Mouse (Mus musculus) ES-E14 (cell line): ENCODE measurements around the gene Sgta. TPM values are rescaled to one million over a fixed set of nuclear protein-coding genes. Genes with fewer than 3 reads are reported as not detected.

Experiments
- DNase-seq: peaks from one replicate; pipeline ENCODE4 v3.0.0-alpha.2; 2013; ENCODE audit warnings: low read depth, low spot score
- H3K27ac ChIP-seq: 2 replicates; pipeline ENCODE4 v1.5.1; 2012; ENCODE audit warnings: low read depth, mild to moderate bottlenecking, low read length, moderate library complexity, mixed read lengths; ENCODE audit not compliant: poor library complexity, insufficient read depth, severe bottlenecking
- H3K36me3 ChIP-seq: 2 replicates; pipeline ENCODE4 v1.6.1; 2012; ENCODE audit warnings: mild to moderate bottlenecking, low read length, moderate library complexity, mixed read lengths; ENCODE audit not compliant: control insufficient read depth, poor library complexity, insufficient read depth, severe bottlenecking
- H3K4me1 ChIP-seq, 2 experiments: fragments of 150-350 bp in 1 of 2; sonication (generic) in 1 of 2; 2 replicates each; pipeline ENCODE4 v1.6.1; 2012; ENCODE audit warnings: low read length in 2 of 2, mild to moderate bottlenecking in 1 of 2, mixed read lengths in 1 of 2; ENCODE audit not compliant: control insufficient read depth in 2 of 2, insufficient read depth in 2 of 2, poor library complexity in 1 of 2
- H3K4me3 ChIP-seq, 2 experiments: fragments of 150-350 bp in 1 of 2; sonication (generic) in 1 of 2; 2 replicates each; pipeline ENCODE4 v1.5.1; 2012; ENCODE audit warnings: low read length in 2 of 2, low read depth in 1 of 2, mild to moderate bottlenecking in 1 of 2, mixed read lengths in 1 of 2; ENCODE audit not compliant: insufficient read depth in 1 of 2, poor library complexity in 1 of 2, severe bottlenecking in 1 of 2
- H3K9ac ChIP-seq: 2 replicates; pipeline ENCODE4 v1.6.1; 2012; ENCODE audit warnings: low read depth, mild to moderate bottlenecking, low read length, mixed read lengths; ENCODE audit not compliant: poor library complexity, insufficient read depth, severe bottlenecking
- H3K9me3 ChIP-seq: fragments of 150-350 bp; sonication (generic); 2 replicates; pipeline ENCODE4 v1.6.1; 2012; ENCODE audit warnings: low read depth, mild to moderate bottlenecking, low read length; ENCODE audit not compliant: control insufficient read depth, insufficient read depth
- CHD2 ChIP-seq: IDR thresholded peaks from 2 replicates; pipeline ENCODE4 v1.6.1; 2014; ENCODE audit warnings: mild to moderate bottlenecking, low read depth, low read length, inconsistent platforms
- HCFC1 ChIP-seq: IDR thresholded peaks from 2 replicates; pipeline ENCODE4 v1.6.1; 2012; ENCODE audit warnings: low read length, inconsistent platforms, borderline replicate concordance; ENCODE audit not compliant: insufficient read depth
- MAFK ChIP-seq: IDR thresholded peaks from 2 replicates; pipeline ENCODE4 v1.6.1; 2014; ENCODE audit warnings: mild to moderate bottlenecking, low read depth, low read length, inconsistent platforms; ENCODE audit not compliant: insufficient read depth
- ZC3H11A ChIP-seq: IDR thresholded peaks from 2 replicates; pipeline ENCODE4 v1.6.1; 2012; ENCODE audit warnings: low read depth, mild to moderate bottlenecking, inconsistent platforms, low read length, borderline replicate concordance
- ZNF384 ChIP-seq: IDR thresholded peaks from 2 replicates; pipeline ENCODE4 v1.6.1; 2012; ENCODE audit warnings: low read depth, low read length, inconsistent platforms
- in situ Hi-C, 2 experiments: fragments of 600-800 bp; cut with MboI; formaldehyde crosslinking; loops; one replicate each; pipeline ENCODE4 v1.15.1; 2025; ENCODE audit warnings: low sequenced_read_pairs in 2 of 2, inconsistent platforms in 1 of 2; ENCODE audit not compliant: unreplicated experiment in 2 of 2
- total RNA-seq: library from RNA; depleted of rRNA; stranded (reverse); fragments of 300-350 nt; gene quantifications from 2 replicates; pipeline ENCODE4 v1.2.3, GENCODE M21; 2012

The Sgta gene
- total RNA-seq, 1 experiment, result 116 TPM

GRCm38 (mm10) chr10:80998021-80998420 is 62.0 kb downstream of the Sgta start:
- in situ Hi-C loops, result loop anchor here in 1 of 2 experiments (5.0 kb wide), 1 partner anchor 111 kb away; no protein-coding TSS in a partner anchor

GRCm38 (mm10) chr10:80997332-80997731 is 62.6 kb downstream of the Sgta start:
- Histone ChIP-seq H3K9me3 (no peaks in the 10 kb centered on the region), H3K36me3 (no peaks in the 10 kb centered on the region), H3K4me1 (peaks cover 0 to 16% of the 10 kb centered on the region in 2 experiments; a peak in 1 of 4 replicates), H3K4me3 (no peak overlapping the region), H3K27ac (no peak overlapping the region), H3K9ac (0 out of 2 replicates have a peak overlapping the region, but pooled peaks have one; percentile 14)
- no peak for DNase-seq
- in situ Hi-C loops, result loop anchor here in 1 of 2 experiments (5.0 kb wide), 1 partner anchor 110 kb away; no protein-coding TSS in a partner anchor
- TF ChIP-seq HCFC1 (no peak), CHD2 (no peak), MAFK (no peak)

More at GRCm38 (mm10) chr10:80998021-80998420, 62.0 kb downstream of the Sgta start:
- Histone ChIP-seq H3K4me3 (peak overlapping the region in 1 of 2 experiments; percentile 21; a peak in 2 of 4 replicates), H3K36me3 (no peaks in the 10 kb centered on the region), H3K27ac (no peak overlapping the region), H3K4me1 (peaks cover 0 to 16% of the 10 kb centered on the region in 2 experiments; a peak in 1 of 4 replicates), H3K9me3 (no peaks in the 10 kb centered on the region), H3K9ac (peak overlapping the region; percentile 14; the same call in 1 of the 2 replicates)
- DNase-seq, result no peak
- TF ChIP-seq HCFC1 (no peak), ZNF384 (no peak), ZC3H11A (no peak), MAFK (no peak), CHD2 (no peak)

DNA sequence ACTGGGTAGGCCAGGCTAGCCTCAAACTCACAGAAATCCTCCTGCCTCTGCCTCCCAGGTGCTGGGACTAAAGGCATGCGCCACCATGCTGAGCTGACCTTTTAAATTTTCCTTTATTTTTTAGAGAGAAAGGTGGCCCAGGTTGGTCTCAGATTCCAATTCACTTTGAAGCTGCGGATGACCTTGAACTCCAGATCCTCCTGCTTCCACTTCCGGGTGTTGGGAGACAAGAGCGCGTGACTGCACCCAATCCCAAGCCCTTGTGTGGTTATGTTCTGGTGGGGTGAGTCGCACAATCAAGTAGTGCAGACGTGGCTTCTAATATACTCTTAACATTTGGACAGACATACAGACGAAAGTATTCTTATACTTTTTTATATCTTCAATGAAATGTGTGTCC is 63.5 kb downstream of the Sgta start:
- H3K4me1 ChIP-seq, result peaks cover 0 to 14% of the 10 kb centered on the region in 2 experiments; a peak in 1 of 4 replicates
- H3K9ac ChIP-seq, result no peak overlapping the region
- H3K9me3 ChIP-seq, result no peaks in the 10 kb centered on the region
- no peak for TF ChIP-seq CHD2
- TF ChIP-seq HCFC1, result no peak
- no peak for TF ChIP-seq ZNF384
- TF ChIP-seq ZC3H11A, result no peak
- in situ Hi-C loops, result loop anchor here in 1 of 2 experiments (5.0 kb wide), 1 partner anchor 109 kb away; no protein-coding TSS in a partner anchor
- no peak overlapping the region for H3K27ac ChIP-seq
- DNase-seq, result no peak
- H3K36me3 ChIP-seq, result no peaks in the 10 kb centered on the region
- no peak overlapping the region for H3K4me3 ChIP-seq

DNA sequence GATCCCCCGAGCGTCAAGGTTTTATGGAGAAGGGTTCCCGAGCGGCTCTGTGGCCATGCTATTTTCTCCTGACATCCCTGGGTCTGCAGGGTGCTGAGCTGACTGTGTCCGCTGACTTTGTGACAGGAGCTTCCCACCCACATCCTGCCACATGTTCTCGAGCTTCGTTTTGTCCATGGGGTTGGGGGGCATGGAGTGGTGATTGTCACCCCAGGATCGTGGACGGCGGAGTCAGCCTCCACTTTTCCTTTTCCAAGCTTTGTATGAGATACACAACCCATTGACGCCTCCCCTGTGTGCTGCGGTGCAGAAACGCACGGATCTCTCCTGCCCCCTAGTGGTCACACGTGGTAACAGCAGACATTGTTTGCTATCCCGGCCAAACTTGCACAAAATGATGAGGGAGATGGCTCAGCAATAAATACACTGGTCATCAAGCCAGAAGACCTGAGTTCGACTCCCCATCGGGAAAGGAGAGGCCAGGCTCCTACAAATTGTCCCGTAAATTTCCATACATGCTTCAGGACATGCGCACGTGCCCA is 64.8 kb downstream of the Sgta start:
- H3K36me3 ChIP-seq, result no peaks in the 10 kb centered on the region
- DNase-seq, result peak; percentile 69
- H3K4me3 ChIP-seq, result no peak overlapping the region
- in situ Hi-C loops, result loop anchor here in 1 of 2 experiments (5.0 kb wide), 1 partner anchor 108 kb away; no protein-coding TSS in a partner anchor
- no peak overlapping the region for H3K9ac ChIP-seq
- H3K9me3 ChIP-seq, result no peaks in the 10 kb centered on the region
- H3K4me1 ChIP-seq, result peaks cover 0 to 9% of the 10 kb centered on the region in 2 experiments; a peak in 1 of 4 replicates
- H3K27ac ChIP-seq, result no peak overlapping the region
- no peak for TF ChIP-seq CHD2
- TF ChIP-seq MAFK, result peak; percentile 75
- peak; percentile 73; the same call in 1 of the 2 replicates for TF ChIP-seq ZC3H11A
- no peak for TF ChIP-seq HCFC1
- TF ChIP-seq ZNF384, result 0 out of 2 replicates have a peak, but pooled peaks have one; percentile 23
